Mouse (Mus musculus) brain, adult 2 months (tissue): ENCODE results near the gene Hsp90ab1.
A peak's percentile ranks its signal among the peaks of the same experiment; 100 is the strongest.

Experiments used
- DNase-seq: peaks from one replicate; pipeline ENCODE4 v3.0.0; 2011; ENCODE audit warnings: low read depth, low spot score

Hsp90ab1 gene

GRCm38 (mm10) chr17:45557998-45558862, 14.8 kb downstream of the Hsp90ab1 start:
- DNase-seq = no peak

DNA sequence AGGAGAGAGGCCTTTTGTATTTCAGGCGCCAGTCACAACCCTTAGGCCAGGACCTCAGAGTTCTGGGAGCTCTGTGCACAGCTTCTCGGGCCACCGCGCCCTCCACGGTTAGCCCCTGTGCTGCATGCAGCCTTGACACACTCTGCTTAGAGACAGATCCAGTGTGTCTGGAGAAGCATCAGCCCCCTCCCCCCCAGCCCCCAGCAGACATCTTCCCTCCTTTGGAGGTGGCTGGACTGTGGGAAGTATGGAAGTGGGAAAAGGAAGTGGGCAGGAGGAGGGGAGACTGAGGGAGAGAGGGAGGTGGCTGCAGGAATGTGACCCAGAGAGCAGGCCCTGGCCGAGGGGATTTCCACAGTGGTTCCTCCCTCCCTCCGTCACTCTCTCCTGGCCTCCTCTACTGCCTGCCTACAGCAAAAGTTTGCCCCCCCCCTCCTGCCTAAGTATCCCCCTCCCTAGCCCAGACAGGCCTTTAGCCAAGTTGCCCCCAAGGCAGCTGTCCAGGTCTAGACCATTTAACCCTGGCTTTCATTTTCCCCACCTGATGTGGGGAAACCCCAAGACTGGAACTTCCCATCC, 15.7 kb downstream of the Hsp90ab1 start:
- no peak for DNase-seq

- DNase-seq = no peak
Measured at GRCm38 (mm10) chr17:45556514-45557245, 16.4 kb downstream of the Hsp90ab1 start.

- no peak for DNase-seq
Measured at GRCm38 (mm10) chr17:45556107-45556489, 17.0 kb downstream of the Hsp90ab1 start.

DNA sequence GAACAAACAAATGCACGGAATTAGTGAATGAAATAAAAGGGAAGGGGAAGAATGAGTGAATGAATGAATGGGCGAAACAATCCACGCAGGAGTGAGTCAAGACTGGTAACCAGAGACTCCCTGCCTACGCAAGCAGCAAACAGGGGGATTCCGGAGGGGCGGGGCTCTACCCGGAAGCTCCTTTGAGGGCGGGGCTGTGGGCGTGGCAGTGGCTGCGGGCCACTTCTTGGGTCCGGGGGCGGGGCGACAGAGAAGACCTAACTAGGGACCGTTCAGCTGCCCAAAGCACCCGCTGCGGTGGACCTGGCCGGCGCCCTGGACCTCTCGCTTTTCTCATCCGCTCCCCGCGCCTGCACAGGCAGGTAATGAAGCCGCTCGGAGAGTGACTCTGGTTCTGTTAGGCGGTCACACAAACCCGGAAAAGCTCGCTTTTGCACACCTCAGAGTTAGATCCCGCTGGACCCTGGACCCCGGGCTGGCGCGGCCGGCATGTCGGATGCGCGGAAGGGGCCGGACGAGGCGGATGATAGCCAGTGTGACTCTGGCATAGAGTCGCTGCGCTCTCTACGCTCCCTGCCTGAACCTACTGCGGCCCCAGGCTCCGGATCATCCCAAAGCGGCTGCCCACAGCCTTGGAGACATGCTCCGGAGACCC, 17.5 kb downstream of the Hsp90ab1 start, which contains the start of gene Nfkbie:
TSS of gene Nfkbie (plus strand) at position 252 of the 655 bp plus-strand sequence.
- peak; percentile 94 for DNase-seq

GRCm38 (mm10) chr17:45554420-45554819, 18.7 kb downstream of the Hsp90ab1 start:
- DNase-seq = no peak

- DNase-seq = no peak
Measured at GRCm38 (mm10) chr17:45553065-45553464, 20.0 kb downstream of the Hsp90ab1 start.

DNA sequence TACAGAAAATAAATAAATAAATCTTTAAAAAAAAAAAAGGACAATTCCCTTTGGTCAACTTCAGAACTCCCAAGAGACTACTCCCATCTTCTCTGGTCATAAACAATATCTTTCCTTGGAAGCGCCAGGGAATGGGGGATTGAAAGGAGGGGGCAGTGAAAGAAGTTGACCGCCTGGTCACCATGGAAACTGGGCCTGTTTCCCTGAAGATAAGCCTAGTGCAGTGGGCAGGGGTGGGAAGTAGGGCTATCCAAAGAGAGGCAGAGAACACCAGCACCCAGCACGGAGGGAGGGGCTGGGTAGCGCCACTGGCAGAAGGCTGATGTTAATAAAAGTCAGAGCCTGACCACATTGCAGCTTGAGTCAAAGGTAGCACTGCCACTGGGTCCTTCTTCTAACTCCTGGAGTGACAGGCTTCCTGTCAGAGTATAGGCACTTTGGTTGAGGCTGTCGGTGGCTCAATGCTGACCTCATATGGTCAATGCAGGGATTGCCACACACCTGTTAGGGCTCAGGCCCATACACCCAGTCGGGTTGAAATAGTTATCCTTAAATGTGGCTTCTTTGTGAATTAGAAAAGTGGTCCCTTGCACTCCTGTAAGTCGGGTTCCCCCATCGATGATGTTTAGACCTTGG, 21.1 kb downstream of the Hsp90ab1 start:
- DNase-seq = peak; percentile 89

- no peak for DNase-seq
Measured at GRCm38 (mm10) chr17:45551249-45551796, 21.7 kb downstream of the Hsp90ab1 start.

DNA sequence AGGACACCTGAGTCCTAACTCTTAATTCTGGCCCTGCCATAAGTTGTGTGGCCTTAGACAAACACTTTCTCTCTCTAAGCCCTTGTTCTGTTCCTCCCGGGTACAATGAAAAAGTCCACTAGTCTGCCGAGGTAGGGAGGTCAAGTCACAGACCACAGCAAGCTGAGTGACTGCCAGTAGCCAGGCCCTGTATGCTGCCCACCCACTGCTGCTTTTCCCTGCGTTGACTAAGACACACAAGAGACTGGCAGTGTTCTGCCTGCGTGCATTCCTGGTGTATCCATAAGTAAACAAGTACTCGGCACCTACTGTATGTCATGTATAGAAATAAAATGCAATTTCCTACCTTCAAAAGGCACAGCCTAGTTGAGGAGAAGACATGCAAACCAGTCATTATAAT, 22.8 kb downstream of the Hsp90ab1 start:
- DNase-seq = peak; percentile 33

DNA sequence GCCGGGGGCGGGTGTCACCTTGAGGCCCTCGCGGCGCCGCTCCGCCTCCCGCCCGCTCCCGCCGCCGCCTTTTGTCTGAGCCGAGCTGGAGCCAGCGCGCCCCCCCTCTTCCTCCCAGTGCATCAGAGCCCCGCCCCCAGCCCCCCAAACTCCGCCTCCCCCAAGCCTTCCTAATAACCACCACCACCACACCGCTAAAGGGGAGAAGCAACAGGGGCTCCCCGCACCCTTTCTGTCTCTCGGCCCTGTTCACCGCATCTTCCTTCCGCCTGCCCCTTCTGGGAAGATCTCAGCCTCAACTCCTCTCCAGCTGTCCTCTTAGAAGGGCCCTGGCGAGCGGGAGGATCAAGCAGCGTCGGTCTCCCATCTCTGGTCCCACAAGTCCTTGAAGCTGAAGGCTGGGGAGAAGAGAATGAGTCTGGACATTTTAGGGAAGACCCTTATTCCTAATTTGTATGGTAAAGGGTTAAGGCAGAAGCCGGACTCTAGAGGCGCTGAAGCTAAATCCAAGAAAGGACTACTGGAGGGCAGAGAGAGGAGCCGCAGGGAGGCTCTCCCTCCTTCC, 23.4 kb downstream of the Hsp90ab1 start, which contains the start of gene Tmem151b:
TSS of gene Tmem151b (minus strand) at position 61 of the 565 bp plus-strand sequence.
- DNase-seq = peak; percentile 88

DNA sequence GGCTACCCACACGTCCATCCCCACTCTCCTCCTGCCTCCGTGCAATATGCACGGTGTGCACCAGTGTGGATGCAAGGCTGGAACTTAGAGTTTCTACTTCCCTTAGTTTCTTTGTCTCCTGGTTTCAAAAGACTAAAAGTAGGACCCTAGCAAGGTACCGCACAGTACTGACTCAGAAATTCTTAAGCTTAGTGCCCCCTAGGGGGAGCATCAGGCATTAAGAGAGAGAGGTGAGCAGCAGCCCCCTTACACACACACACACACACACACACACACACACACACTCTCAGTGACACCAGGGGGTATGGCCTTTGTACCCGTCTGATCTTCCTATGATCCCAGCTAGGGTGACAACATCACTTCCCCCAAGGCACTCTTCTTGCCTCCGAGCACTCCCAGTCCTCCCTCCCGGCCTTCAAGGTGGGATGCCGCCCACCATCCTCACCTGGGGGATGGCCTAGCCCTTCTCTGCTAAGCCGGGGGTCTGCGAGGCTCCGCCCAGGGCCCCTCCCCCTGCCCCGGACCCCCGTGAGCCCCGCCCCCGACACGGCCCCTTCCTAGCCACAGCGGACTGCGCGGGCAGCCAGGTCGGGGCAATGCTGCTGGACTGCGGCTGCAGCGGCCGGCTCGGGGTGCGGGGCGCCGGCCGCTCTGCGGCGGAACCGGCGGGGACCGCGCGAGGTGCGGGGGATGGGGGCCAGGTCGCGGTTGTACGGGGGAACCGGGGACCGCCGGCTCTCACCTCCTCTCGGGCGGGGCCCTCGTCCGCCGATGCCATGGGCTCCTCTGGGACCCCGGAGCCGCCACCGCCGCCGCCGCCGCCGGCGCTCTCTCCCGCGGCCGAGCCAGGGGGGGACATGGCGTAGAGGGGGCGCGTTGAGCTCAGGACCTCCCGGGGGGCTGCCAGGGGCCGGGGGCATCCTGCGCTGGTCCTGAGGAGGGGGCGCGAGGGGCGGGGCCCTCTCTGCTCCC, 24.2 kb downstream of the Hsp90ab1 start:
- peak; percentile 93 for DNase-seq

- DNase-seq = peak; percentile 85
Measured at GRCm38 (mm10) chr17:45547461-45548190, 25.4 kb downstream of the Hsp90ab1 start.

- DNase-seq = peak; percentile 74
Measured at GRCm38 (mm10) chr17:45546941-45547340, 26.1 kb downstream of the Hsp90ab1 start.

DNA sequence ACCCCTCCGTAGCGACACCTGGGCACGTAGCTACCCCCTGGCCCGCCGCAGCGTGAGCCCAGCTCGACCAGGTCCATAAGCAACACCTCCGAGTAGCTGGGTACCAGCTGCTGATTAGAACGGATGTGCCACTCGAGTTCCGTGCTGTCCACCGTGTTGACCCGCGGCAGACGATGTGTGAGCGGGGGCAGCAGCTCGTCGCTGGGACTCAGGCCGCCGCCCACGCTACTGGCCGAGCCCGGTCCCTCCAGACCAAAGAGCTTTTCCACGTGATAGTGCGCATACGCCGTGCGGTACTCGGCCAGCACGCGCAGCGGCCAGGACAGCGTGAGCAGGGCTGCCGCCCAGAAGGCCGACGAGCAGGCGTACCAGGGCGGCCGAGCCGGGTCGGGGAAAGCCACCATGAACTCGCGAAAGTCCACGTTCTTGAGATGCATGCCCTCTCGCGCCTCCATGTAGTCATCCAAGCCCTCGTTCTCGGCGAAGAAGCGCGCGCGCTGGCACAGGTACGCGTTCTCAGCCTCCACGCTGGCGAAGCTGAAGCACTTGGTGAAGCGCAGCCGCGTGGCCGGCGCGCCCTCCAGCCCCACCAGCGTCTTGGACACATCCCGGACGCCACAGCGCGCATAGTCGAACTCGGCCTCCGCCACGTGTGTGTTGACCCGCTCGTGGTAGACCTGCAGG, 27.7 kb downstream of the Hsp90ab1 start:
- DNase-seq = no peak

GRCm38 (mm10) chr17:45544873-45545277, 28.2 kb downstream of the Hsp90ab1 start:
- DNase-seq = no peak

GRCm38 (mm10) chr17:45544001-45544872, 28.8 kb downstream of the Hsp90ab1 start:
- peak; percentile 66 for DNase-seq
